Mouse (Mus musculus) monocyte, adult 5-6 weeks (primary cell): ENCODE results near the gene Gm45902. TPM values are rescaled to one million over a fixed set of nuclear protein-coding genes. Genes with fewer than 3 reads are reported as not detected.

Source experiments
- total RNA-seq: library from RNA; stranded (forward); fragments of 200-1000, 200-491, 200-594 nt; gene quantifications from 3 replicates; pipeline ENCODE4 v1.2.3, GENCODE M21; 2017

Gene Gm45902
- total RNA-seq, 1 experiment from 2014 or later: 9.7 TPM

Other genes with a start within 250 kb of the Gm45902 start
- 18.0 to 31.9 TPM (median 18.3 TPM) in 3 replicates for gene Nmt2, start 228.6 kb downstream of the Gm45902 start, total RNA-seq
- 1.8 to 9.9 TPM (median 4.4 TPM) in 3 replicates for gene Rpp38, start 180.1 kb downstream of the Gm45902 start, total RNA-seq
- 4.5 TPM in 1 of 3 replicates, not detected in the others for gene Acbd7, start 176.6 kb downstream of the Gm45902 start, total RNA-seq
- not detected in 3 replicates for gene Olah, start 115.6 kb downstream of the Gm45902 start, total RNA-seq
- 2.1 to 6.9 TPM in 2 of 3 replicates, not detected in the other for gene Meig1, start 90.1 kb downstream of the Gm45902 start, total RNA-seq
- gene Dclre1c, start 88.7 kb downstream of the Gm45902 start, total RNA-seq: 18.0 to 38.5 TPM (median 22.6 TPM) in 3 replicates
- 0.11 to 4.4 TPM (median 0.87 TPM) in 3 replicates for gene Suv39h2, start 37.8 kb downstream of the Gm45902 start, total RNA-seq
- 87.0 to 139 TPM (median 114 TPM) in 3 replicates for gene Hspa14, start within 50 bp of the Gm45902 start, total RNA-seq
- gene Cdnf, start 240 bp upstream of the Gm45902 start, total RNA-seq: 0.68 TPM in 1 of 3 replicates, not detected in the others
- 432 to 778 TPM (median 669 TPM) in 3 replicates for gene Fam107b, start 57.7 kb upstream of the Gm45902 start, total RNA-seq